Mouse (Mus musculus) C3H10T1/2 (cell line): ENCODE measurements around the gene Rhobtb1. TPM values are rescaled to one million over a fixed set of nuclear protein-coding genes. Genes with fewer than 3 reads are reported as not detected.

Experiments
- polyA plus RNA-seq, 2 experiments: library from polyadenylated mRNA; unstranded; fragments of >200 nt; fragmentation: generic; extraction: Trizol; gene quantifications; one replicate each; pipeline ENCODE4 v1.2.1; 2012; ENCODE audit warnings: missing spikeins in 2 of 2

Gene Rhobtb1
- 1 to 10 TPM; 1.1 to 7.4 TPM for polyA plus RNA-seq

GRCm38 (mm10) chr10:69151045-69151444 is at the start of gene Rhobtb1:
TSS of gene Rhobtb1 (plus strand) at chr10:69151434.

GRCm38 (mm10) chr10:69212542-69213440 is 61.6 kb downstream of the Rhobtb1 start, which contains the start of gene A930033H14Rik:
TSS of gene A930033H14Rik (minus strand) at chr10:69213098.

Other genes starting within 250 kb of the Rhobtb1 start
- 1 to 10 TPM in 1 of 2 experiments, under 1 TPM in 1; 0.12 to 1.1 TPM for gene A930033H14Rik, start 61.7 kb downstream of the Rhobtb1 start, polyA plus RNA-seq
- 100 to 1,000 TPM in 1 of 2 experiments, 10 to 100 TPM in 1; 88.6 to 256 TPM for gene Cdk1, start 201.5 kb downstream of the Rhobtb1 start, polyA plus RNA-seq
- gene Ank3, start 247.3 kb downstream of the Rhobtb1 start, polyA plus RNA-seq: 10 to 100 TPM; 10.5 to 21.0 TPM